Mouse (Mus musculus): ENCODE measurements at regions not wholly inside any gene's neighbourhood (a gene's known extent, or its start where the extent isn't known, plus 50 kb on each side); places are given as distances from the start of the nearest gene placed in this dataset.

DNA sequence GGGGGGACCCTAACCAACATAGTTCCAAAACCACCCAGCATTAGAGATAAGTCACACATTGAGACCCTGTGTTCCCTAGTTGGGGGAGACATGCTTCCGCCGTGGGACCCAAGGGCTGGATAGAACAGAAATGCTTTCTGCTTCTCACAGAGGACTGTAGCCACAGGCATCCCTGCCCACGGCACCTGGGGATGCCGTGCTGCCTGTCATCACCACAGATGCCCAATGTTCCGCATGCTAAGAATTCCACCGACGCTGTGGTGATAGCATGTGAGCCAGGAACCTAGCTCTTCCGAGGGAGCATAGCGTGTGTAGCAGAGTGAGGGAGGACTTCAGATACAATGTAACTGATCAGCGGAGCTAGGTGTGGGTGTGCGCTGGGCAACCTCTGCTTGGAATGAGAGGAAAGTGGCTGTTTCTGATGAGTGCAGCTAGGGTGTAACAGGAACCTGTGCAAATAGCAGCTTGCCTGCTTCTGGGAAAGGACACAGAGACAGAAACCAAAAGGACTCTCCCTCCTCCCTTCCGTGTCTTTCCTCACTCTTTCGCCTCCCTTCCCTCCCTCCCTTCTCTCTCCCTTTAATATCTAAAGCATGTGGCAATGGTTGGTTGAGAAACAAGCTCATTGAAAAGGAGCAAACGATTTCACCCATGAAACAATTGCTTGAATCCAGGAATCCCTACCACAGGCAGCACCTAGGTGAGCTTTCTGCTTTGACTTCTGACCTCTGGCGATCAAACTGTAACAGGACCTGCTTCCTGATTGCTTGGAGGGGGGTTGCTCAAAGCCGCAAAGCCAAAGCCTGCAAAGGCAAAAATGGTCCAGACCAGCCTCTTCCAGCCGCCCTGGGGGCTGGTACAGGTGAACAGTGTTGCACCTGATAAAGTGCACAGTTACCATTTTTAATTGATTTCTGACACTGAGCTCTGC is 102.3 kb downstream of the Gm26897 start:
- DNase-seq: no peak

DNA sequence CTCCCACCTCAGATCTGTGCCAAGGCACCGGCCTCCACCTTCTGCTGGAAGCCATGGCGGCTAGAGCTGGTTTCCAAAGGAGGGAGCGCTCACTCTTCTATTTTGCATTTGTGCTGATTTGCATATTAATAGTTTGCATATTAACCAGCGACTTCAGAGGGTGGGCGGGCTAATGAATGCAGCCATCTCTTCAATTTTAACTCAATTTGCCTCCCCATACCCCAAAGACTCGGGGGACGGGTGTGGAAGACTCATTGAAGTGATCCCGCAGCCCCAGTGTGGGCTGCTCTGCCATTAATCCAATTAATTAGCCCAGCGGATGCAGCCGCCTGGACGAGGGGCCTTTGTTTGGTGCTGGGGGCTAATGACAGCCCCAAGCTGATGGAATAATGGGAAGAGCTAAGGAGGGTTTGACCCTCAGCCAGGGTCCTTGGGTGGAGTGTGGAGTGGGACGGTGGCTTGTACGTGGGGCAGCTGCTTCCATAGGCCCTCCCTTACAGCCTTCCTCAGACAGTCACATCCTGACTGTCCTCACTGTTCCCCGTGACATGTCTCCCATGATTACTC is 103.0 kb downstream of the Gm26897 start:
- peak; percentile 46 for DNase-seq

DNA sequence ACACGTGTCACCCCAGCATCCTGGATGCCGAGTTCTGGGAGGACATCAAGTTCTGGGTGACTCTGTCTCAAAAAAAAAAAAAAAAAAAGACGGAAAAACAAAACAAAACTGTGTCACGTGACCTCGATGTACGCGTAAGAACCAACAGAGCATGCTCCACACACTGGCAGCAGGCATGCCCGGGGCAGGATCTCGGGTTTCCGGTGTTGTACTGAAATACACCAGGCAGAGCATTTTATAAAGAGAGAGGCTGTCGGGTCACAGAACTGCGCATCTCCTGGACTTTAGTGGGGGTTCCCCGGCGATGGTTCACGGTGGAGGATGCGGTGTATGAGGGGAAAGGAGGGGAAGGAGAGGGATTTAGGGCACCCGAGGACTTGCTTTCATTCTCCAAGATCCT is 108.7 kb downstream of the Gm26897 start:
- DNase-seq: peak; percentile 61

DNA sequence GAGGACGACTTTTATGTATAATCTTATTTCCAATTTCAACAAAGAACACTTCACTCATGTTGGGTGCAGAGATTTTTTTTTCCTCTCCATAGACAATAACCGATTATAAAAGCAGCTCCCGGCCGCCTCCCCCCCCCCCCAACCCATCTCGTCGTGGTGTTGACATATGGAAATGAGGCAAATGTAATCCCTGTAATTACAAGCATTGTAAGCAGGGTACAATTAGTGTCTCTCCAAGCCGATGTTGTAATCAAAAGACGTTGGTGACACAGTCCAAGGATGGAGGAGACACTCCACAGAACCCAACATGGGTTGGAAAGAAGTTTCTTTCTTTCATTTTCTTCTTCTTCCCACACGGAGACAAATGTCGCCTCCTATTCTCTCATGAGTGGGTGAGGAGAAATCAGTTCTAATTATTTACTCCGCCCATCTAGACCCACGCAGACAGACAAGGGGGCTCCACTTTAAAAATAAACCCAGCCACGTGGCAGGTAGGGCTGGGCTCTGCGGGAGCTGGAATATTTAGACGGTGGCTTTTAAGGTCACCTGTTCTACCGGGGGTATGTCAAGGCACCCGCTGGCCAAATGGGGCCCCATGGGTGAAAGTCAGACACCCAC is 110.0 kb downstream of the Gm26897 start:
- no peak for DNase-seq

DNA sequence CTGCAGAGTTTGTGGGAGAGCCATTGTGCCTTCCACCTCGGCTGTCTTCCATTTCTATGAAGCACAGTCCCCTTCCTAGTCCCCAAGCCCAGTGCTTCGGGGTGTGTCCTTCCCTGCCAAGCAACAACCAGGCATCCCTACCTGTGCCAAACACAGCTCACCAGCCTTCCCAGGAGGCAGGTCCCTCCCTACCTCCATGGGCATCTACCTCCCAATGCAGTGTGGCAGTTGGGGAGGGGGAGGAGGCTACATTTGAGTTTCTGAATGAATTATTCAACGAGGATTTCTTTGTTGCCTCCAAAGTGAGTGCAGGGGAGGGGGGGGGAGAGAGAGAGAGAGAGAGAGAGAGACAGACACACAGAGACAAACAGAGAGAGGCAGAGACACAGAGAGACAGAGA is 110.8 kb downstream of the Gm26897 start:
- DNase-seq: no peak

DNA sequence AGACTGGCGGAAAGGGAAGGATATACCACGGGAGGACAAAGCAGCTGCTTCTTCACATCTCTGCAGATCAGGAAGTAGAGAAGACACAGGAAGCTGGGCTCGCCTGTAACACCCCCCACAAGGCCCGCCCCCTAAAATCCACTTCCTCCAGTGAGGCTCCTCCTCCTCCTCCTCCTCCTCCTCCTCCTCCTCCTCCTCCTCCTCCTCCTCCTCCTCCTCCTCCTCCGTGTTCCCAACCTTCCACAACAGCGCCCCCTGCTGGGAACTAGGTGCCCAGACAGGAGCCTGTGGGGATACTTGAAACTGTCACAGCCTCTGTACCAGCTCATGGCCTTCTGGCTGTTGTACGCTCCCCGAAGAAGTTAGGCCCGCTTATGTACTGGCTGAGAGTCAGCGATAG is 115.2 kb downstream of the Gm26897 start:
- no peak for DNase-seq

DNA sequence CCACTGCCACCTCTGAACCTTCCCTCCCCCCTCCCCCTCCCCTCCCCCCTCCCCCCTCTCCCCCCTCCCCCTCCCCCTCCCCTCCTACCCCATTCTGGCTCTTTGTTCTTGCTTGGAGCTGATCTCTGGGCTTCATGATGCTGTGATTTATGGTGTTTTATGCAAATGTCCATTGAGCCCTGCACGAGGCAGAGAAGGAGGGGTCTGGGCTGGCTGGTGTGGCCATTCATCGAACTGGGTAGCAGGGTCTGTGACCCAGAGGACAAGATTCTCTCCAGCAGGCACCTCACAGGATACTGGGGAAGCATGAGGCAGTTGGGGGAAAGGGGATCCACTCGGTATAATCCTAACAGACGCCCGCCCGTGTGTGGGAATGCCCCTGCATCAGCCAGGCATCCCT is 119.0 kb downstream of the Gm26897 start:
- peak; percentile 52 for DNase-seq

DNA sequence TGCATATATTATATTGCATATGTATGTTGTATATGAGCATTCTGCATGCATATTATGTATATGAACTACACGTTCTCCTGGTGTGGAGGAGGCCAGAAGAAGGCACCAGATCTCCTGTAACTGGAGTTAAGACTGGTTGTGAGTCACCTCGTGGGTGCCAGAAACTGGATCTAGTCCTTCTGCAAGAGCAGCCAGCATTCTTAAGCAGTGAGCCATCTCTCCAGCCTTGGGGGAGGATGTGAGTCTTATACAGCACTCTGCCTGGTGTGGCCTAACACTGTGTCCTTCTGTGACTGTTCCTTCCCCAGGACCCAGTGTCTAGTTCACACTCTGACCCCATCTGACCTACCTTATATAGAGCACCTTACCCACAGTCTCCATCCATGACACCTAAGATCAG is 121.6 kb downstream of the Gm26897 start:
- no peak for DNase-seq

DNA sequence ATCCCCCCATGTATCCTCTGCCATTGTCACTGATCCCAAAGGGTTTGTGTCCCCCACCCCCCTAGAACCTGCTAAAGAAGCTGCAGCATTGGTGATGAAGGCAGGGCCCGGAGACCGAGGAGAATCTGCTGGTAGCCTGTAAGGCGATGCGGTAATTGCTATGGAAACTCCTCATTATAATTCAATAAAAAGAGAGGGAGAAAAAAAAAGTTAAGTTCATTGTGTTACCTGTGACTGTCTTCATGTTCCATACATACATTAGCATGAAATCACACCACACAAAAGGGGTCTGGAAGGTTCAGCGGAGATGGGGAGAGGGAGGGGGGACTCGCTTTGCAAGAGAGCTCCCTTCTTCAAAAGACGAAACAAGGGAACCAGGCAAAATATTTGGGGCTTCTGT is 123.5 kb downstream of the Gm26897 start:
- no peak for DNase-seq

DNA sequence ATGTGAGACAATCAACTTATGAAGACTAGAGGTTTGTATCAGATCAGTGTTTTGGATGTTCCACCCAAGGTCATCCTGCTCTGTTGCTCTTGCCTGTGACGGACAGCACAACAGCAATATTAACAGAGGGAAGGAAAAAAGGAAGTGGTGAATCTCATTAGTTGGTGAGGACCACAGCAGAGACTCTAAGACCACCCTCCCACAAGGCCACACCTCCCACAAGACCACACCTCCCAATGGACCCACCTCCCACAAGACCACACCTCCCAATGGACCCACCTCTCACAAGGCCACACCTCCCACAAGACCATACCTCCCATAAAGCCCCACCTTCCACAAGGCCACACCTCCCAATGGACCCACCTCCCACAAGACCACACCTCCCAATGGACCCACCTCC is 126.7 kb downstream of the Gm26897 start:
- DNase-seq: no peak

DNA sequence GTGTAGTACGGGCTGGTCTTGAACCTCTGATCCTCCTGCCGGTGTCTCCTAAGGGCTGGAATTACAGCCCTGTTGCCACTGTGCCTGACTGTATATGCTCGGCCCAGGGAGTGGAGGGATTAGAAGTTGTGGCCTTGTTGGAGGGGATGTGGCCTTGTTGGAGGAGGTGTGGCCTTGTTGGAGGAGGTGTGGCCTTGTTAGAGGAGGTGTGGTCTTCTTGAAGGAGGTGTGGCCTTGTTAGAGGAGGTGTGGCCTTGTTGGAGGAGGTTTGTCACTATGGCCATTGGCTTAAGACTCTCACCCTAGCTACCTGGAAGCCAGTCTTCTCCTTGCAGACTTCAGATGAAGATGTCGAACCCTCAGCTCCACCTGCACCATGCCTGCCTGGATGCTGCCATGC is 128.6 kb downstream of the Gm26897 start:
- no peak for DNase-seq

DNA sequence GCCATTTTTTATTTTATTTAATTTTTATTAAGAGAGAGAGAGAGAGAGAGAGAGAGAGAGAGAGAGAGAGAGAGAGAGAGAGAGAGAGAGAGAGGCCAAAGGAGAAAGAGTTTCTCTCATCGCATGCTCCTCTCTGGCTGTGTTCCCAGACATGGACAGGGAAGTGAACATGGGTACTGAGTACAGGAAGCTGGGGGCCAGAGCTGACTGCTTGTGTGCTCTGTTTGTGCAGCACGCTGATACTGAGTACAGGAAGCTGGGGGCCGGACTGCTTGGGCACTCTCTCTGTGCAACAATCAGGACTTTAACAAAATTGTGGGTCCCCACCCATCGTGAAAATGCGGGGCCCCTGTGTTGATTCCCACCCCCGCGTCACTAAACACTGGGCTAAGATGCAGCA is 130.2 kb downstream of the Gm26897 start:
- DNase-seq: no peak

DNA sequence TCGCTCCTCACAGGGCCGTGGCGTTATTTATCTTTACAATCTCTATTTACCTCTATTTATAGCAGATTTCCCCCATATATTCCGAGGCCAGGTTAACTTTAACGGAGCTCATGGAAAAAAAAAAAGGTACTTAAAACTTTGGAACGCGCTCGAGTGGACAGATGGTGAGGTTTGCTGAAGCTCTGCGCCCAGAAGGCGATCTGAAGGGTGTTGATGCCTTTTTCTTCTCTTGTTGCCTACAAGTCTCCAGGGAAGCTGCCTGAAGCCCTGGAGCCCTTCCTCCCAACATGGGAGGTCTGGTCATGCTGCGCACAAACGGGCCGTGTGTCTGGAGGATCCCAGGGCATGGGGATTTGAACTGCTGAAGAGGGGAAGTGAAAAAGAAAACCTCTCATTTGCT is 130.9 kb downstream of the Gm26897 start:
- no peak for DNase-seq

DNA sequence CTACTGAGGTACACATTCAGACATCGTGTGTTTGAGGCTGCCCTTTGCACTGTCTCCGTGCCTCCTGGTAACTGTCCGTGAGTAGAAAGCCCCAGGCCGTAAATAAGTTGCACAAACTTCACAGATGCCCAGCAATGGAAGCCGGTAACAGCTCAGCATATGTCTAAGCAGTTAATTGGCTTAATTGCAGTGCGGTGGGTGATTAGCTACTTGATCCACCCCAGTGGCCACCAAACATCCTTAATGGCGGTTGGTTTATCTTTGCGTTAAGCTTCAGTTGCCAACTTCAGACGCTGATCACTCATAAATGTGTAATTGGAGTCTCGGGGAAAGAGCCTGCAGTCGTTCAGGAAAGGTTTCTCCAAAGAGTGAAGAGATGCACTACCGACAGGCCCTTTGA is 135.3 kb downstream of the Gm26897 start:
- no peak for DNase-seq

DNA sequence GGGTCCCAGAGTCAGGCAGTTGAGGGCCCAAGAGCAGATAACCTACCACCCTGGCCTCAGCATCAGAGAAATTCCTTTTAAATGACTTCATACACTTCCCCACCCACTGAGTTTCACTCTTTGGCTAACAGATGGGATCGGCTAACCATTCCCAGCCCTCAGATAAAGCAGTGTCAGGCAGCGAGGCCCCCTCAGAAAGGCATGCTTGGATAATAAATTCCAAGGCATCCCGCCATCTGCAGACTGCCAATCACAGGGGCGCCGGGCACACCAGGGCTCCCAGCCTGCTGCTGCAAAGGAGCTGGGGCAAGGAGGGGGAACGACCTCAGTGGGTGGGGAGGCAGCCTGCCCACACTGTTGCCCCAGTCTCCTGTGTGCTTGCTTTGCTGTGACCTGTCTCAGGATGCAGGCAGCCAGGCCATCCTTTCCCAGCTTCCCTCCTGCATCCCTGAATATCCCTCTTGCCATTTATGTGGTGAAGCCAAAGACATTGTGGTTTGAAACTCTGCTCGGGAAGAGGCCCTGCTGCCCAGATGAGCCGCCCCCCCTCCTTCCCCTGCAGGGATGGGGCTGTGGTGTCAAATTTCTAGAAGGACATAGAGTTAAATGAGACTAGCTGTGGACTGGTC is 143.6 kb downstream of the Gm26897 start:
- peak; percentile 83 for DNase-seq

DNA sequence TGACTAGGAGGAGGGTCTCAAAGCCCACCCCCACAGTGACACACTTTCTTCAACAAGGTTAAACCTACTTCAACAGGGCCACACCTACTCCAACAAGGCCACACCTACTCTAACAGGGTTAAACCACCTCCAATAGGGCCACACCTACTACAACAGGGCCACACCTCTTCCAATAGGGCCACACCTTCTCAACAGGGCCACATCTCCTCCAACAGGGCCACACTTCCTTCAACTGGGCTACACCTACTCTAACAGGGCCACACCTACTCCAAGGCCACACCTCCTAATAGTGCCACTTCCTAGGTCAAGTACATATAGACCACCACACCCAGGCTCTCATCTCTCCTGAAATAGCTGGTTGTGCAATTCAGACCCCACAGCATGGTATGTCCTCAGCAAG is 145.3 kb downstream of the Gm26897 start:
- no peak for DNase-seq

DNA sequence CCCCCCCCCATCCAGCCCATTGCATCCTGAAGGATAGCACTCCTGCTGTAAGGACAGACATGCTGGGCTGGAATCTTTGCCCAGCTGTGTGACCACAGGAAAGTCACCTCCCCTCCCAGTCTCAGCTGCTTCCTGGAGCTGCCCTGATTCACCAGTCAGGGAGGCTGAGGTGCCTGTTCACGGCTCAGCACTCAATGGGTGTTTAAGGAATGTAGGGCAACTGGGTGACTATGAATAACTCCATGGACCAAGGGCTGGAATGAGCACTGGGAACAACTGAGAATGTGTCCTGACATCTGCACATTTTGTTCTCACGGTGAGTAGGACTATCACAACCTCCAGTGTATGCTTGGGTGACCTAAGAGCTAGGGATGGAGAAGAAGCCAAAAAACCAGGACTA is 146.5 kb downstream of the Gm26897 start:
- no peak for DNase-seq

DNA sequence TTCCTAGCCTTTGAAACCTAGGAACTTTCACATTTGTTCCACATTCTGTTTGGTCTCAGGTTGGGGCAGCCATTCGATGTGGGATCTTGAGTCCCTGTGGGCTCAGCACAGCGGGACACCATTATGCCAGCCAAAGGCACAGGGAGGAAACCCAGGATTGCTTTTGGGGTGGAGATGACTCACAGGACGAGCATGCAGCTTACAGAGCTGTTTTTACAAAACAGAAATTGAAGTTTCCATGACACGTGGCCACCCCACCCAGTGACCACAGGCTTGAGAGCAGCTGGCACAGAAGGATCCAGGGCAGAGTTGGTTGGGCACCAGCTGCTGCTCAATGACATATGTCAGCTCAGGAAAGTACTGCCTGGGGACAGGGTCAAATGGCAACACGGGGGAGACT is 147.8 kb downstream of the Gm26897 start:
- DNase-seq: no peak

DNA sequence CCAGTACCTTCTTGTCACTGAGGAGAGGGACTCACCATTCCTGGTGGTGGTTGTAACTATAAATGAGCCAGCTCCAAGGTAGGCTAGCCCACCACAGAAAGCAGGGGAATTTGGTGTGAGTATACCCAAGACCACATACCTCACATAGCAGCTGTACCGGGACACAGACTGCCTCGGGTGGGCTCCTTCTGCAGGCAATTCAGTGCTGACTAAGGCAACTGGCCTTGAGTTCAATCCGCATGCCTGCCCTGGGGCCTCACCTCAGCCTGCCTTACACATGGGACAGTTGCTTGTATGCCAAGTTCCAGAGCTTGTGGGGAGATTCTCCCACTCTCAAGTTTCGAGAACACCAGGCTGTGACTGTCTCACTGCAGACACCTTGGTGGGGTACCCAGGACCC is 153.6 kb downstream of the Gm26897 start:
- DNase-seq: no peak

DNA sequence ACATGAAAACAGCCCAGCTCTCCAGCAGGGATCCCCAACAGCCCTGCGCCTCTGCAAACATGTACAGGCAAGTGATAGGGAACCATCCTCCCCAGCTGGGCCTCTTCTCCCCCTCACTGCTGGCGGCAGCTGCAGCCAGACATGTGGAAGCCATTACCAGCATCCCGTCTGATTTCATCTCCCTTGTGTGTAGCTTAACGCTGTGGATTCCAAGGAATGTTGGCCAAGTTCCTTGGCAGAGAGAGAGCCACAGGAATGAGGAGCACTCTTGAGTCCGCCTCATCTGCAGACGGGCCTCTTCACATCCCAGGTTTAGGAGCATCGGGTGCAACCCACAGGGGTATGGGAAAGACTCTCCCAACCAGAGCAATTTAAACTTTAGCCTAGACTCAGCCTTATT is 157.1 kb downstream of the Gm26897 start:
- peak; percentile 79 for DNase-seq

DNA sequence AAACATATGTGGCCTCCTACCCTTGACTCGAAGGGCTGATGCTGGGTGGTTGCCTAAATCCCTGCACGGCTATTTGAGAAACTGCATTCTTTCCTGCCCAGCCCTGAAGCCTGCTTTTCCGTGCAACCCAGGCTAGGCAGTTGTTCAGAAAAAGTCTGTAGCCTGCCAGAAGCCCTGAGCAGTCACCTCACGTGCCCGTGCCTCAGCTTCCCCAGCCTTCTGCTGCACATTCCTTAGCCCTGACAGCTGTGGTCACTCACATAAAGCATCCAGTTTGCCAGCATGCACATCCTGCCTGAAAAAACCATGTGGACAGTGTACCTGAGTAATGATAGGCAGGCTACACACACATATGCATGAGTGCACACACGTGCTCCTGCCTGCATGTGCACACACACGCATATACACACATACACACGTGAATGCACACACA is 157.6 kb downstream of the Gm26897 start:
- peak; percentile 49 for DNase-seq

DNA sequence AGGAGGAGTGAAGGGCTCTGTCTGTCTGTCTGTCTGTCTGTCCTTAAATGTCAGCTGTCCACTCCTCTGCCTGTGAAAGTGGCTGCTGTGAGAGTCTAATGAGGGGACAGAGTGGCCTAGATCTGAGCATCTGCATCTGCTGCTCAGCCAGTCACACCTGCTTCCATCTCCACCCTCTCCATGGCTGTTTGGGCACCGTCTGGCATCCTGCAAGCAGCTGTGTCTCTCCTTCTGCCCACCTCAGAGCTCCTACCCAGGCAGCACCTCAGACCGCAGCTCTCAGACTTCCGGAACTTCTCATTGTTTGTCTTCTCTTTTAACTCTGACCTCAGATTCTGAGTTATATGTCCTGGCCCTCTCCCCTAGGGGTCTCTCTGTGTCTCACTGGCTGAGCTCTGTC is 159.2 kb downstream of the Gm26897 start:
- DNase-seq: no peak

DNA sequence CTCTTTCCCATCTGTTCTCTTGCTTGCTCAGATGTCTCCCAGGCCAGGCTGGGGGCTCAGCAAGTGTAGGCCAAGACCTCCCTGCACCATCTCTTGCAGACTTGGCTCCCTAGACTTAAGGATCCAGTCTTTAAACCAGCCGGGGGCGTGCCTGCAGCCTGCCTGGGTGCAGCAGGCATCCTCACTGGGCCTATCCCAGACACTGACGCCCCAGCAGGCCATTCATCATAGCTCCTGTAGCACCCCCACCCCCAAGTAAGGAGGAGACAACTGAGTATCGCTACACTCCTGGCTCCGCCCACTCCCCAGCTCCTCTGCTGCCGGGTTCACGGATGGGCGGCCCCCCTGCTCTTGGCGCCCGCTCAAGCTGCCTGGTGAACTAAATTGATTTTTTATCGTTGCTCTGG is 160.2 kb downstream of the Gm26897 start:
- DNase-seq: peak; percentile 92

DNA sequence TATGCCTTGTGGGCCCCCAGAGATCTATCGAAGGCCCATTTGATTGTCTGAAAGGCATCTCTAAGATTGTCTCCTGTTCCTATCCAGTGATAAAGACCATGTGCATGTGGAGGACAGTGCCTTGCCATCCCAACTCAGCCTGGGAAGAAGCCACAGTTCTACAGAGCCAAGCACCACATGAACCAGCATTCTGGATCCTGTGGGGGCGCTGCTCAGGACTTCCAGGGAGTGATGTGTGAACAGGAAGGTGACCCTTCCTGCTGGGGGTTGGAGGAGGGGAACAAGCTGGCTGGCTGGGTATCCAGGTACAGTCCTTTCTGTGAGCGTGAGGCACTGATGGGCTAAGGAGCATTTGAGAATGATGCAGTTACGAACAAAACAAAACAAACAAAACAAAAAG is 163.8 kb downstream of the Gm26897 start:
- no peak for DNase-seq
